Mouse (Mus musculus) brain, embryonic 14.5 days (tissue): ENCODE measurements around the gene Dusp1. TPM values are rescaled to one million over a fixed set of nuclear protein-coding genes. Genes with fewer than 3 reads are reported as not detected.
A peak's percentile ranks its signal among the peaks of the same experiment; 100 is the strongest.

Source experiments
- DNase-seq: peaks from one replicate; pipeline ENCODE4 v3.0.0-alpha.2; 2011; ENCODE audit warnings: low read depth
- CTCF ChIP-seq: fragments of 200-500 bp; IDR thresholded peaks from 2 replicates; pipeline ENCODE4 v1.5.1; 2012; ENCODE audit warnings: inconsistent platforms, mild to moderate bottlenecking, moderate library complexity, borderline replicate concordance; ENCODE audit not compliant: insufficient read depth, insufficient read length; ENCODE audit errors: extremely low read depth
- POLR2A ChIP-seq: fragments of 200-500 bp; IDR thresholded peaks from 2 replicates; pipeline ENCODE4 v1.6.1; 2012; ENCODE audit warnings: mild to moderate bottlenecking, inconsistent platforms, borderline replicate concordance; ENCODE audit not compliant: poor library complexity, insufficient read depth, insufficient read length, severe bottlenecking; ENCODE audit errors: extremely low read depth
- polyA plus RNA-seq: library from polyadenylated mRNA; depleted of rRNA; stranded (reverse); fragments of >200 nt; gene quantifications from 2 replicates; pipeline ENCODE4 v1.2.3, GENCODE M21; 2012

Gene Dusp1
- polyA plus RNA-seq, 1 experiment, result 56.2 TPM

- DNase-seq, result no peak
- TF ChIP-seq POLR2A (no peak), CTCF (no peak)
Observed at GRCm38 (mm10) chr17:26548566-26548965, 13.4 kb downstream of the Dusp1 start.

- DNase-seq, result no peak
- TF ChIP-seq POLR2A, result no peak
- no peak for TF ChIP-seq CTCF
Observed at GRCm38 (mm10) chr17:26547771-26548170, 14.2 kb downstream of the Dusp1 start.

- DNase-seq, result peak; percentile 36
- TF ChIP-seq POLR2A (no peak), CTCF (no peak)
Observed at GRCm38 (mm10) chr17:26544319-26544963, 17.5 kb downstream of the Dusp1 start.

DNA sequence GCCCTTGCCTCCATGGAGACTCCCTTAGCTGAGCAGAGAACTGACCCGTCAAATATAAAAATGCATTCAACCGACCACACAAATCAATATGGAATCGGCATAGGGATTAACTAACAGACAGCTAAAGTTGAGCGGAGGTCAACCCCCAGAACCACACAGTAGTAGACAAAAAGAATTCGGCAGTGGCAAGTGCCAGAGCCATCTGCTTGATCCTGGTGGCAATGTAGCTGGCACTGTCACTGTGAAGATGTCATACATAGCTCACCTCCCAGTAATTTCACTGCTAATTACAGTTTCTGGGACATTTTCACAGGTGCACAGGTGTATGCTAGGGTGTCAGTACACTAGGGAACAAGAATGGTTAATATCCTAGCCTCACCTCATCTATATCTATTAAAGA lies 21.8 kb downstream of the Dusp1 start:
- no peak for TF ChIP-seq POLR2A
- TF ChIP-seq CTCF, result no peak
- DNase-seq, result peak; percentile 5

- peak; percentile 13 for DNase-seq
- TF ChIP-seq POLR2A (no peak), CTCF (no peak)
Observed at GRCm38 (mm10) chr17:26537722-26538471, 24.0 kb downstream of the Dusp1 start.

DNA sequence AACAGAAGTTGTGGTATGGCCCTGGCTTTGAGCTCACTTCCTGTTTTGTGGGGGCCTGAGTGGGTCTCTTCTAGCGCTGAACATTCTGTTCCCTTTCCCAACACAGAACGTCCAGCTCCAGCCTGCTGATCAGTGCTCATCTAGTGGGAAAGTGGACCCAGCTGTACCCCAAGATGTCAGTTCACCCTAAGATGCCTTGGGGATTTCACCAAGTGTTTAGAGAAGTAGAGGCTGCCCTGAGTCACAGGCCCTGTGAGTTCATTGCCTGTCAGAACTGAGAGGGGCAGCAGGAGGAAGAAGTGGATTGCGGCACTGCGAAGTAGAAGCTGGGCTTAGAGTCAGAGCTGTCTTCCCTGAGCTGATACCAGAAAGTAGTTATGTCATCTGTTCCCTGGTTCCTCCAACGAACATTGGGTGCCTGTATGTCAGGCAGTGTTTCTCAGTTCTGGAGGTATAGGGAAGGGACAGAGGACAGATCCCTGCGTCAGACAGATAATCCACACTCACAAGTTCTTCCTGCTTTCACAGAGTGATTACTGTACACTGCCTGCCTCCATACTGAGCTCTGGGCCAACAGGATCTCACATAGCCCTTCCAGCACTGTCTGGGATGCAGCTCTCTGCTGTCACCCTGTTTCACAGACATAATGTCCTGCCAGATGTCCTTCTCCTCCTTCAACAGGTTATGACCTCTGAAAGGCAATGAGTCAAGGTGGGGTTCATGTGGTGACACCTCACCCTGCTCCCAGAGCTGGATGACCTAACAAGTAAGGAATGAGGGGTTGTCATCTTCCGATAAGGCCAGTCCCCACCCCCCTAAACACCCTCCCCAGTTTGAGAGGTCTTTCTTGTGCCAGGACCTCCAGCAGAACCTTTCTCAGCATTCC lies 26.4 kb downstream of the Dusp1 start:
- no peak for DNase-seq
- TF ChIP-seq CTCF (no peak), POLR2A (no peak)

- no peak for TF ChIP-seq CTCF
- no peak for TF ChIP-seq POLR2A
- DNase-seq, result no peak
Observed at GRCm38 (mm10) chr17:26534695-26535094, 27.2 kb downstream of the Dusp1 start.

DNA sequence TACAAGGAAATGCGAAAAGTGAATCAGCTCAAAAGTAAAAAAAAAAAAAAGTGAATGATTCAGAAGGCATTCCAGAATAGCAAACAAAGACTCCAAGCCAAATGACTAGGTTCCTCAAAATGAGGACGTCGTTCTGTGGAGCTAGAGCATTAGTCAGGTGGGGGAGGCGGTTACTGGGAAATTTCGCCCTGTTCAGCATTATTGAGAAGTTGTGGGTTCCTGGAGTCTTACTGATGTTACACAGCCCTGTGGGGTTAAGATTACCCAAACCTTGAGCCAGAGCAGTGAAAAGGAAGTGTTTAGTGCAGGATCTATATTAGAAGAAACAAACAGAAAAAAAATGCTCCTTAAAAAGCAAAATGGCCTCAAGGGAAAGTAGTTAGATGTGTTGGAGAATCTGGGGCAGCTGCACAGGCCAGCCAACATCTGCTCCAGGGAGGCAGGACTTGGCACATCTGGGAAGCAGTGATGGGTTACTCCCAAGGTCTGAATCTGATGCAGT lies 28.0 kb downstream of the Dusp1 start:
- no peak for DNase-seq
- TF ChIP-seq POLR2A (no peak), CTCF (no peak)

DNA sequence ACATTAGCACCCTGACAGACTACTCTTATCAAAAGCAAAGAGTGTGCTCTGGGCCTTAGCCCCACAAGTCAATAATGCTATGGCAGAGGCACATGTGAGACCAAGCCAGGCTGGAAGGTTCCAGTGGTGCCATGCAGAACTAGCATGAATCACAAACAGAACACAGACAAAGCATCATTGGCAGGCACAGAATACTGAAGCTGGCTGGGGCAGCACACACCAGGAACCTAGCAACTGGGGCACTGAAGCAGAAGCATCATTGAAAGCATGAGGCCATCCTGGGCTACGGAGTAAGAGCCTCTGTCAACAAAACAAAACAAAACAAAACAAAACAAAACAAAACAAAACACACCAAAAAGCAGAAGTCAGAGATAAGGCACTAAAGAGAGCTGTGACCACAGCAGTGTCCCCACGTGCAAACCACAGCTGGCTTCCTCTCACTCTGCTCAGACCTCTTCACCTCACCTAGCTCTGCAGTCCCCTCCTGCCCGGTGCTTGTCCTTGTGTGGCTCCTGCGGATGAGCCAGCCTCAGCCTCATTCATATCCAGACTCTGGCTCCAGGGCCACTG lies 29.4 kb downstream of the Dusp1 start:
- DNase-seq, result no peak
- TF ChIP-seq POLR2A (no peak), CTCF (no peak)

DNA sequence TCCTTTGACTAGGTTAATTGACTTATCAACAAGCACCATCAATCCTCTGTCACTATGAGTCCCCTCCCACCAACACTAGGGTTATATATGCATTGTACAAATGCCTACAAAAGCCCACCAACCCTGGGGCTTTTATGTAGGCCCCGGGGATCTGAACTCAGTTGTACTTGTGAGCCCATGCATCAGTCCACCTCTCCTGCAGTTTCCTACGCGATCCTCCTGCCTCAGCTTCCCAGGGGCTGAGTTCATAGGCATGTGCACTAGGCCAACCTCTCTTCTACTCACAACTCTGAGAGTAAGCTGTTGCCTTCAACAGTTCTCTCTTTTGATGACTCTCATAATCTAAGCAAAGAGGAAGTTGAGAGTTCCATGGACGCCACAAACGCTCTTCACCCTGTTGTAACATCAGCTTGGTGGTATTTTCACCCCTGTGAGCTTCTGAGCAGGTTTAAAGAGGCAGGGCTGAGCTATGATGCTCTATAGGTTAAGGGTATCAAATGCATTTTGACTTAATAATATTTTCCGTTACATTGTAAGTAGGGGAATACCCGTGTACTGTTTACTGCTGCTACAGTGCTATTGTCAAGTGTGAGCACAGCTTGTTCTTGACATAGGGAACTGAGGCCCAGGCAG lies 30.4 kb downstream of the Dusp1 start:
- TF ChIP-seq POLR2A (no peak), CTCF (no peak)
- DNase-seq, result no peak

GRCm38 (mm10) chr17:26530590-26531081 lies 31.3 kb downstream of the Dusp1 start:
- no peak for DNase-seq
- no peak for TF ChIP-seq CTCF
- TF ChIP-seq POLR2A, result no peak

GRCm38 (mm10) chr17:26529791-26530241 lies 32.1 kb downstream of the Dusp1 start:
- TF ChIP-seq CTCF (no peak), POLR2A (no peak)
- no peak for DNase-seq

- TF ChIP-seq CTCF (no peak), POLR2A (no peak)
- DNase-seq, result no peak
Observed at GRCm38 (mm10) chr17:26528751-26529150, 33.2 kb downstream of the Dusp1 start.

GRCm38 (mm10) chr17:26527291-26527690 lies 34.6 kb downstream of the Dusp1 start:
- TF ChIP-seq CTCF (no peak), POLR2A (no peak)
- DNase-seq, result no peak
